Mouse (Mus musculus) C2C12 (cell line): ENCODE data around the gene Tmpo. TPM values are rescaled to one million over a fixed set of nuclear protein-coding genes. Genes with fewer than 3 reads are reported as not detected.

Experiments used
- H3K27me3 ChIP-seq: one replicate; pipeline ENCODE4 v1.6.1; 2011; ENCODE audit not compliant: control insufficient read depth, insufficient read depth, insufficient read length
- H3K36me3 ChIP-seq: one replicate; pipeline ENCODE4 v1.6.1; 2011; ENCODE audit not compliant: control insufficient read depth, insufficient read depth
- H3K4me3 ChIP-seq: one replicate; pipeline ENCODE4 v1.5.1; 2011; ENCODE audit warnings: mild to moderate bottlenecking, control low read depth; ENCODE audit not compliant: poor library complexity, insufficient read depth, severe bottlenecking
- H3K79me2 ChIP-seq: one replicate; pipeline ENCODE4 v1.6.1; 2011; ENCODE audit not compliant: control insufficient read depth, insufficient read depth
- H3K79me3 ChIP-seq: one replicate; pipeline ENCODE4 v1.6.1; 2011; ENCODE audit warnings: low read depth, control low read depth
- H3ac ChIP-seq: one replicate; pipeline ENCODE3; 2011; ENCODE audit warnings: low read depth; ENCODE audit not compliant: control insufficient read depth, insufficient read length
- CEBPB ChIP-seq: IDR thresholded peaks from one replicate; pipeline ENCODE4 v1.6.1; 2011; ENCODE audit warnings: low read depth, mild to moderate bottlenecking, control low read depth, moderate library complexity
- CTCF ChIP-seq: IDR thresholded peaks from one replicate; pipeline ENCODE4 v1.5.1; 2011; ENCODE audit not compliant: control insufficient read depth, insufficient read depth, insufficient read length
- FOSL1 ChIP-seq: IDR thresholded peaks from one replicate; pipeline ENCODE4 v1.8.0; 2011; ENCODE audit warnings: mild to moderate bottlenecking, low read length; ENCODE audit not compliant: poor library complexity, insufficient read depth, severe bottlenecking
- MAX ChIP-seq: IDR thresholded peaks from one replicate; pipeline ENCODE4 v1.6.1; 2011; ENCODE audit warnings: mild to moderate bottlenecking, control low read depth
- MYOD1 ChIP-seq: IDR thresholded peaks from one replicate; pipeline ENCODE4 v1.6.1; 2011; ENCODE audit warnings: low read depth; ENCODE audit not compliant: control insufficient read depth, insufficient read length
- MYOG ChIP-seq: IDR thresholded peaks from one replicate; pipeline ENCODE4 v1.6.1; 2011; ENCODE audit not compliant: control insufficient read depth, insufficient read length; ENCODE audit errors: extremely low read depth
- USF1 ChIP-seq: IDR thresholded peaks from one replicate; pipeline ENCODE4 v1.6.1; 2011; ENCODE audit warnings: low read depth, mild to moderate bottlenecking, control low read depth, moderate library complexity
- polyA plus RNA-seq: library from polyadenylated mRNA; unstranded; fragments of >200 nt; fragmentation: generic; extraction: Trizol; gene quantifications from one replicate; pipeline ENCODE4 v1.2.1, GENCODE M21; 2012; ENCODE audit warnings: missing spikeins

The Tmpo gene
- polyA plus RNA-seq, 1 experiment, result 113 TPM

DNA sequence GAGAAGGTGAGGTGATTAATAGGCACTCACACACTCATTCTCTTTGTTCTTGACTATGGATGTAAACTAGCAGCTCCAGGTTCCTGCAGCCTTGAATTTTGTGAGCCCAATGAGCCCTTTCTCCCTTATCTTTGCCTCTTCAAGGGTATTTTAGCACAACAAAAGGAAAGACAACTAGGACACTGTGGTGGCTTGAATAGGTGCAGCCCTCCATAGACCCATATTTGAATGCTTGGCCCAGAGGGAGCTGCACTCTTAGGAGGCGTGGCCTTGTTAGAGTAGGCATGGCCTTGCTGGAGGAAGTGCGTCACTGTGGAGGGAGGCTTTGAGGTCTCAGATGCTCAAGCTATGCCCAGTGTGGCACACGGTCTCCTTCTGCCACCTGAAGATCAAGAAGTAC is 19.5 kb upstream of the Tmpo start:
- H3K27me3 ChIP-seq, result no peaks in the 10 kb centered on the region
- H3K79me3 ChIP-seq, result no peaks in the 10 kb centered on the region
- no peaks in the 10 kb centered on the region for H3K36me3 ChIP-seq
- TF ChIP-seq MYOG, result no peak
- no peaks in the 10 kb centered on the region for H3K79me2 ChIP-seq
- H3K4me3 ChIP-seq, result no peak overlapping the region
- H3ac ChIP-seq, result no peak overlapping the region

DNA sequence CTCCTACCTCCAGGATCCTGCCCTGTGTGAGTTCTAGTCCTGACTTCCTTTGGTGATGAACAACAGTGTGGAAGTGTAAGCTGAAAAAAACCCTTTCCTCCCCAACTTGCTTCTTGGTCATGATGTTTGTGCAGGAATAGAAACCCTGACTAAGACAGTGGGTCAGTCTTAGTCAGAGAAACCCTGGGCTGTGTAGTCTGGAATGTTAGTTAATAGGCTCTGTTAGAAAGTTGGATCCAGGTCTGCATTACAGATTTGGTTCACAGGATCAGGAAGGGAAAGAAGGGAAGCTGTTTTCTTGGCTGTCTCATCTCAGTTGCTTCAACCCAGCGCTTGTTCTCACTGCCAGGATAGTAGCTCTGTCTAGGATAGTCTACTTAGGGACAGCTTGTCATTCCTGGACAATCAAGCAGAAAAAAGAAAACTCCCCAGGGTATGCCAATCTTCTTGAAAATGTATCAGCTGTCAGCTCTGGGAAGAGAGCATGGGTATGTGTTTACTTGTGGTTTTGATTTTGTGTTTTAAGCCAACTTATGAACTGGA is 18.2 kb upstream of the Tmpo start:
- H3K36me3 ChIP-seq, result no peaks in the 10 kb centered on the region
- H3K79me2 ChIP-seq, result no peaks in the 10 kb centered on the region
- no peak overlapping the region for H3K4me3 ChIP-seq
- TF ChIP-seq MYOD1 (no peak), CEBPB (no peak), MYOG (no peak), FOSL1 (no peak), MAX (no peak), USF1 (no peak), CTCF (no peak)
- no peaks in the 10 kb centered on the region for H3K79me3 ChIP-seq
- H3K27me3 ChIP-seq, result no peaks in the 10 kb centered on the region
- H3ac ChIP-seq, result no peak overlapping the region

DNA sequence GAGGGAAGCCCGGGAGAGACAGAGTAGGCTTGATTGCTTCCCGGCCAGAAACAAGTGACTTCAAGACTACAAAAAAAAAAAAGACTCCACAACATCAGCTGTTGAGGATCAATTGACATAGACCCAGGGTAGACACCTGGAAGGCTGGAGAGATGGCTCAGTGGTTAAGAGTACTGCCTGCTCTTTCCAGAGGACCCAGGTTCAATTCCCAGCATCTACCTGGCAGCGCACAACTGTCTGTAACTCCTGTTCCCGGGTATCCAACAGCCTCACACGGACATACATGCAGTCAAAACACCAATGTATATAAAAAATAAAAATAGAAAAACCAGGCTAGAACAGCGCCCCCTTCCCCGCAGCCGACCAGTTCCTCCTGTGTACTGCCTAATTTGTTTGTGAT is 16.6 kb upstream of the Tmpo start:
- H3K27me3 ChIP-seq, result no peaks in the 10 kb centered on the region
- no peaks in the 10 kb centered on the region for H3K79me2 ChIP-seq
- no peak overlapping the region for H3ac ChIP-seq
- TF ChIP-seq CTCF (no peak), MYOG (no peak), USF1 (no peak), MAX (no peak), MYOD1 (no peak), CEBPB (no peak), FOSL1 (no peak)
- H3K36me3 ChIP-seq, result no peaks in the 10 kb centered on the region
- H3K4me3 ChIP-seq, result no peak overlapping the region
- H3K79me3 ChIP-seq, result no peaks in the 10 kb centered on the region

DNA sequence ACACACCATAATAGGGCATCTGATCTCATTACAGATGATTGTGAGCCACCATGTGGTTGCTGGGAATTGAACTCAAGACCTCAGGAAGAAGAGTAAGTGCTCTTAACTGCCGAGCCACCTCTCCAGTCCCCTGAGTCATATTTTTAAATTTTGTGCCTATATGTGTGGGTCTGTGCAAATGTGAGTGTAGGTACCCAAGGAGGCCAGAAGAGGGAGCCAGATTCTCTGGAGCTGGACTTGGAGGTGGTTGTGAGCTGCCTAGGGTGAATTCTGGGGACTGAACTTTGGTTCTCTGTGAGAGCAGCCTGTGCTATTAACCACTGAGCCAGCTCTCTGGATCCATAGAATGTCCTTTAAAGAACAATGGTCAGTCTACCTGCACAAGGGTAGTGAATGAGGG is 15.7 kb upstream of the Tmpo start:
- no peaks in the 10 kb centered on the region for H3K79me2 ChIP-seq
- TF ChIP-seq MYOD1, result no peak
- no peak for TF ChIP-seq MYOG
- TF ChIP-seq USF1, result no peak
- no peak for TF ChIP-seq CTCF
- TF ChIP-seq CEBPB, result no peak
- H3K27me3 ChIP-seq, result no peaks in the 10 kb centered on the region
- H3K4me3 ChIP-seq, result no peak overlapping the region
- H3ac ChIP-seq, result no peak overlapping the region
- no peaks in the 10 kb centered on the region for H3K79me3 ChIP-seq
- no peaks in the 10 kb centered on the region for H3K36me3 ChIP-seq

DNA sequence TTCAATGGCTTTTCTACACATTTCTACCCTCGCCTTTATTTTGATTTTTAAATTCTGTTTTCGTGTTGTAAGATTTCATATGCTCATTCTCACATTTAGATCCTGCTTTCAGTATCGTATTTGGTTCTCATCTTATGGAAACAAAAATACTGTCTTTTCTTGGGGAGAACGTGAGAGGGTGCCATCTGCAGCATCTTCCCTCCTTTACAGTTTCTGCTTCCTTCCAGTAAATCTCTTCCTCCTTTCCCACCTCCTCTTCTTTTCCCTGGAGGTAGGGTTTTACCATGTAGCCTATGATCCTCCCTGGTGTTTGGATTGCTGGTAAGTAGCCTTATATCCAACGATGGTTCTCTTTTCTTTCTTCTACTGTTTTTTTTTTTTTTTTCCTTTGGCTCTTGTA is 14.6 kb upstream of the Tmpo start:
- Histone ChIP-seq H3K4me3 (no peak overlapping the region), H3K36me3 (no peaks in the 10 kb centered on the region), H3K27me3 (no peaks in the 10 kb centered on the region), H3K79me3 (no peaks in the 10 kb centered on the region), H3K79me2 (no peaks in the 10 kb centered on the region), H3ac (no peak overlapping the region)
- TF ChIP-seq FOSL1 (no peak), MAX (no peak), MYOG (no peak), CEBPB (no peak), CTCF (no peak), MYOD1 (no peak), USF1 (no peak)

DNA sequence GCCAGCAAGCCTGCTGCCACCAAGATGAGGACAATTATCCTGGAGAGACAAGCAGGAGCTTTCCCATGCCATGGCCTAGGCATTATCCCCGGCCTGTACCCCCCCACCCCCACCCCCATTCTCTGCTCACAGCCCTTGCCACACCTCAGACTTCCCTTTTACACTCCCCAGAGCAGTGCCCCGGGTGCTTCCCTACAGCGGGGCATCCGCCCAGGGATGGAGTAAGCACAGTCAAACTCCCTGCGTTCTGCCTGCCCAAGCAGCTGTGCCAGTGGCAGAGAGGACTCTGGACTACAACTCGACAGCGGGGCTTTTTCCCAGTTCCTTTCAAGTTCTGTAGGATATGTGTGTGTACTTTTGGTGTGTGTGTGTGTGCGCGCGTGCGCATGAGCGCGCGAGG is 14.0 kb upstream of the Tmpo start:
- Histone ChIP-seq H3K36me3 (no peaks in the 10 kb centered on the region), H3K79me3 (no peaks in the 10 kb centered on the region), H3ac (no peak overlapping the region), H3K4me3 (no peak overlapping the region), H3K27me3 (no peaks in the 10 kb centered on the region), H3K79me2 (no peaks in the 10 kb centered on the region)
- no peak for TF ChIP-seq MYOG
- no peak for TF ChIP-seq CTCF
- TF ChIP-seq FOSL1, result no peak
- no peak for TF ChIP-seq USF1
